Mouse (Mus musculus): ENCODE measurements at regions not wholly inside any gene's neighbourhood (a gene's known extent, or its start where the extent isn't known, plus 50 kb on each side); places are given as distances from the start of the nearest gene placed in this dataset.

- TF ChIP-seq CTCF (IDR thresholded peaks at IDR 0.05; ENCODE audit: borderline replicate concordance, insufficient read depth, low read length) (no peak), POLR2A (IDR thresholded peaks at IDR 0.05; ENCODE audit: low read depth, low read length) (no peak)
These were observed 73.5 kb downstream of the Dyrk2 start for GRCm38 (mm10) chr10:118796512-118796911.
